Mouse (Mus musculus) liver, postnatal 0 days (tissue): ENCODE results near the gene C2.

Source experiments
- CTCF ChIP-seq: sonication (generic); IDR thresholded peaks from 2 replicates; pipeline ENCODE4 v1.5.1; 2016; ENCODE audit warnings: antibody characterized with exemption, low read depth
- EP300 ChIP-seq: IDR thresholded peaks from 2 replicates; pipeline ENCODE4 v1.6.1; 2016; ENCODE audit warnings: antibody characterized with exemption, low read depth, mild to moderate bottlenecking

DNA sequence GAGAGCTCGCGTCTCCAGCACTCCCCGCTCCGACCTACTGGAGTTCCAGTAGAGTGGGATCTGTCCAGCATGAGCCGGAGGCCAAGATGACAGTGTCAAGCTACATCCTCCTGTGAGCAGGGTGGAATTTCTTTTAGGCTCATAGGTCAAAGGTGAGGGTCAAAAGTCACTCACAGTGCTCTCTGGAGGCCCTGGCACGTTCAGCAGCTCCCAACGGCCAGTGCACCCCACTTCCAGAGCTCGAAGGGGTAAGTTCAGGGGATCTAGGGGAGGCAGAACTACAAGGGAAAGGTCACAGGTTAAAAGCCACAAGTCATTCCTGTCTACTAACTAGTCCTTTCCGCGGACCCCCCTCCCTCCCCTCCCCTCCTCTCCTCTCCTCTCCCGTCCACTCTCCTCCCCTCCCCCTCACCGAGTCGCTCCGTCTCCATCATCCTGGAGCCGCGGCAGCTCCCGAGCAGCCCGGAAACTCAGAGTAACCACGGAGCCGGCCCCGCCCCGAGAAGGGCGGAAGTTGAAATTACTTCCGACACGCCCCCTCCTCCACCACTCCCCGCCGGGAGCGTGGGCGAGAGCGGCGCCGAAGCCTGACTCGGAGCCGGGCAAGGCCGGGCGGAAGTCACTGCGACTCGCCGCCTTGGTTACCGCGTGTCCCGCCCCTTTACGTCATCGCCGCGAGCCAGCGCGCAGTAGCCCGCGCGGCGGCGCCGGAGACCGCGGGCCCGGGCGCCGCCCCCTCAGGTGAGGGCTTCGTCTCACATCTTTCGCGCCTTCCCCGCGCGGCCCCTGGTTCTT lies 48.1 kb downstream of the C2 start, which contains the start of the genes Skiv2l and Nelfe:
- TF ChIP-seq EP300: peak; percentile 73; the same call in 1 of the 2 replicates
- 0 out of 2 replicates have a peak, but pooled peaks have one; percentile 9 for TF ChIP-seq CTCF
